Mouse (Mus musculus) embryonic fibroblast, embryonic 13.5 days (primary cell): ENCODE measurements around the gene Fancd2os.

Experiments
- CTCF ChIP-seq: IDR thresholded peaks from 2 replicates; pipeline ENCODE4 v1.5.1; 2011; ENCODE audit warnings: mild to moderate bottlenecking, control low read depth, low read length, moderate library complexity, borderline replicate concordance; ENCODE audit not compliant: insufficient read depth
- POLR2A ChIP-seq: IDR thresholded peaks from 2 replicates; pipeline ENCODE4 v1.6.1; 2011; ENCODE audit warnings: low read depth, mild to moderate bottlenecking, control low read depth, low read length, moderate library complexity

GRCm38 (mm10) chr6:113576044-113576443 is 24.5 kb downstream of the Fancd2os start:
- TF ChIP-seq CTCF (no peak), POLR2A (no peak)
